Mouse (Mus musculus): ENCODE measurements around the gene Rsph1. TPM values are rescaled to one million over a fixed set of nuclear protein-coding genes. Genes with fewer than 3 reads are reported as not detected.

Rsph1 gene
- polyA plus RNA-seq, 1 experiment, result not detected

- TF ChIP-seq POLR2A (IDR thresholded peaks at IDR 0.05; ENCODE audit: borderline replicate concordance, low read depth, low read length) (no peak), CTCF (IDR thresholded peaks at IDR 0.05; ENCODE audit: low read depth, low read length) (no peak)
- Histone ChIP-seq H3K4me3 (ENCODE audit: insufficient read depth, low read length) (no peak overlapping the region), H3K27ac (ENCODE audit: insufficient read depth, low read depth, low read length) (no peak overlapping the region), H3K4me1 (ENCODE audit: control insufficient read depth, insufficient read depth, low read length) (peaks cover 5% of the 10 kb centered on the region)
These were observed 54.3 kb downstream of the Rsph1 start for GRCm38 (mm10) chr17:31222810-31223310.

GRCm38 (mm10) chr17:31216068-31216955 lies 60.9 kb downstream of the Rsph1 start:
- no peak for TF ChIP-seq CTCF (IDR thresholded peaks at IDR 0.05; ENCODE audit: low read depth, low read length)
- TF ChIP-seq POLR2A (IDR thresholded peaks at IDR 0.05; ENCODE audit: borderline replicate concordance, low read depth, low read length), result no peak
- Histone ChIP-seq H3K4me3 (ENCODE audit: insufficient read depth, low read length) (no peak overlapping the region), H3K27ac (ENCODE audit: insufficient read depth, low read depth, low read length) (no peak overlapping the region), H3K4me1 (ENCODE audit: control insufficient read depth, insufficient read depth, low read length) (peaks cover 3% of the 10 kb centered on the region; the same call in 1 of the 2 replicates)

- no peak for TF ChIP-seq CTCF (IDR thresholded peaks at IDR 0.05; ENCODE audit: low read depth, low read length)
- no peak for TF ChIP-seq POLR2A (IDR thresholded peaks at IDR 0.05; ENCODE audit: borderline replicate concordance, low read depth, low read length)
These were observed 65.3 kb downstream of the Rsph1 start for GRCm38 (mm10) chr17:31211881-31212280.

GRCm38 (mm10) chr17:31210299-31210698 lies 66.9 kb downstream of the Rsph1 start:
- no peaks in the 10 kb centered on the region; the same call in 1 of the 2 replicates for H3K4me1 ChIP-seq (ENCODE audit: control insufficient read depth, insufficient read depth, low read length)
- H3K27ac ChIP-seq (ENCODE audit: insufficient read depth, low read depth, low read length), result no peak overlapping the region
- no peak for TF ChIP-seq CTCF (IDR thresholded peaks at IDR 0.05; ENCODE audit: low read depth, low read length)
- TF ChIP-seq POLR2A (IDR thresholded peaks at IDR 0.05; ENCODE audit: borderline replicate concordance, low read depth, low read length), result no peak
- no peak overlapping the region for H3K4me3 ChIP-seq (ENCODE audit: insufficient read depth, low read length)

More at GRCm38 (mm10) chr17:31211881-31212280, 65.3 kb downstream of the Rsph1 start:
- no peak overlapping the region for H3K27ac ChIP-seq (ENCODE audit: insufficient read depth, low read depth, low read length)
- H3K4me3 ChIP-seq (ENCODE audit: insufficient read depth, low read length), result no peak overlapping the region
- peaks cover 3% of the 10 kb centered on the region; the same call in 1 of the 2 replicates for H3K4me1 ChIP-seq (ENCODE audit: control insufficient read depth, insufficient read depth, low read length)

- Histone ChIP-seq H3K27ac (ENCODE audit: insufficient read depth, low read depth, low read length) (no peak overlapping the region), H3K4me3 (ENCODE audit: insufficient read depth, low read length) (no peak overlapping the region), H3K4me1 (ENCODE audit: control insufficient read depth, insufficient read depth, low read length) (no peaks in the 10 kb centered on the region; the same call in 1 of the 2 replicates)
- TF ChIP-seq POLR2A (IDR thresholded peaks at IDR 0.05; ENCODE audit: borderline replicate concordance, low read depth, low read length), result no peak
- TF ChIP-seq CTCF (IDR thresholded peaks at IDR 0.05; ENCODE audit: low read depth, low read length), result no peak
These were observed 67.7 kb downstream of the Rsph1 start for GRCm38 (mm10) chr17:31209376-31209930.

- TF ChIP-seq POLR2A (IDR thresholded peaks at IDR 0.05; ENCODE audit: borderline replicate concordance, low read depth, low read length) (no peak), CTCF (IDR thresholded peaks at IDR 0.05; ENCODE audit: low read depth, low read length) (no peak)
- Histone ChIP-seq H3K4me1 (ENCODE audit: control insufficient read depth, insufficient read depth, low read length) (no peaks in the 10 kb centered on the region; the same call in 1 of the 2 replicates), H3K27ac (ENCODE audit: insufficient read depth, low read depth, low read length) (no peak overlapping the region), H3K4me3 (ENCODE audit: insufficient read depth, low read length) (no peak overlapping the region)
These were observed 68.5 kb downstream of the Rsph1 start for GRCm38 (mm10) chr17:31208654-31209053.

GRCm38 (mm10) chr17:31207771-31208334 lies 69.3 kb downstream of the Rsph1 start, which contains the start of gene Ubash3a:
TSS of gene Ubash3a (plus strand) at chr17:31207873.
- Histone ChIP-seq H3K4me3 (ENCODE audit: insufficient read depth, low read length) (no peak within 1 kb of the TSS), H3K27ac (ENCODE audit: insufficient read depth, low read depth, low read length) (no peak within 1 kb of the TSS), H3K4me1 (ENCODE audit: control insufficient read depth, insufficient read depth, low read length) (no peaks in the 10 kb centered on the region; the same call in 1 of the 2 replicates)
- TF ChIP-seq CTCF (IDR thresholded peaks at IDR 0.05; ENCODE audit: low read depth, low read length) (no peak), POLR2A (IDR thresholded peaks at IDR 0.05; ENCODE audit: borderline replicate concordance, low read depth, low read length) (no peak)

Other genes with a start within 250 kb of the Rsph1 start
- gene Abcg1, start 219.7 kb downstream of the Rsph1 start, polyA plus RNA-seq (2012; ENCODE audit: insufficient read depth, insufficient read length, missing spikeins), result 56.3 and 61.5 TPM in 2 replicates
- not detected in 2 replicates for gene Tff3, start 147.7 kb downstream of the Rsph1 start, polyA plus RNA-seq (2012; ENCODE audit: insufficient read depth, insufficient read length, missing spikeins)
- gene Tff2, start 133.1 kb downstream of the Rsph1 start, polyA plus RNA-seq (2012; ENCODE audit: insufficient read depth, insufficient read length, missing spikeins), result not detected in 2 replicates
- not detected in 2 replicates for gene Tff1, start 112.1 kb downstream of the Rsph1 start, polyA plus RNA-seq (2012; ENCODE audit: insufficient read depth, insufficient read length, missing spikeins)
- gene Tmprss3, start 78.4 kb downstream of the Rsph1 start, polyA plus RNA-seq (2012; ENCODE audit: insufficient read depth, insufficient read length, missing spikeins), result not detected in 2 replicates
- gene Ubash3a, start 69.5 kb downstream of the Rsph1 start, polyA plus RNA-seq (2012; ENCODE audit: insufficient read depth, insufficient read length, missing spikeins), result not detected in 2 replicates
- 7.5 and 11.6 TPM in 2 replicates for gene Slc37a1, start 9.4 kb upstream of the Rsph1 start, polyA plus RNA-seq (2012; ENCODE audit: insufficient read depth, insufficient read length, missing spikeins)
- not detected in 2 replicates for gene Pde9a, start 108.8 kb upstream of the Rsph1 start, polyA plus RNA-seq (2012; ENCODE audit: insufficient read depth, insufficient read length, missing spikeins)
- 11.3 and 13.8 TPM in 2 replicates for gene Wdr4, start 242.6 kb upstream of the Rsph1 start, polyA plus RNA-seq (2012; ENCODE audit: insufficient read depth, insufficient read length, missing spikeins)
- 132 and 146 TPM in 2 replicates for gene Ndufv3, start 242.7 kb upstream of the Rsph1 start, polyA plus RNA-seq (2012; ENCODE audit: insufficient read depth, insufficient read length, missing spikeins)